Mouse (Mus musculus): Measurements from ENCODE around the gene Nek4.

DNA sequence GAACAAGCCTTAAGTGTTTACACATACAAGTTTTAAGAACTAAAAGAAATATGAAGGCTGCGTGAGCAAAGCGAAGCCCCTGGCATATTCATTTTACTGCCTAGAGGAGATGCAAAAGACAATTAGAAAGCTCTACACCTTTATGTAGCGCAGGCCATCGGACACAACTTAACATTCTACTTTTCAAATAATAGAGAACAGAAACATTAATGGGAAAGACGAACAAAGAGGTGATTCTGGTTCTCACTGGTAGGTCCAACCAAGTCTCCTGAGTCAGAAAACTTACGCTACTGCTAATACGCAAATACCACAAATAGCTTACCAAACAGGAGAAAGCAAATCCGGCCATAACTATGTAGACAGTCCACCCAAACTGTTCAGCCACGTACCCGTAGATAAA, 49.2 kb downstream of the Nek4 start:
- no peak for TF ChIP-seq CTCF (IDR thresholded peaks at IDR 0.05; ENCODE audit: low read depth, low read length)
- no peak for TF ChIP-seq POLR2A (IDR thresholded peaks at IDR 0.05; ENCODE audit: extremely low read depth, insufficient read depth, low read length)
